Mouse (Mus musculus): ENCODE data around the gene Men1.
"Not testable (repeated sequence)": the region's sequence is repeated elsewhere in the genome, so short reads cannot be mapped to it uniquely, and the experiment has no call there.

Men1 gene

DNA sequence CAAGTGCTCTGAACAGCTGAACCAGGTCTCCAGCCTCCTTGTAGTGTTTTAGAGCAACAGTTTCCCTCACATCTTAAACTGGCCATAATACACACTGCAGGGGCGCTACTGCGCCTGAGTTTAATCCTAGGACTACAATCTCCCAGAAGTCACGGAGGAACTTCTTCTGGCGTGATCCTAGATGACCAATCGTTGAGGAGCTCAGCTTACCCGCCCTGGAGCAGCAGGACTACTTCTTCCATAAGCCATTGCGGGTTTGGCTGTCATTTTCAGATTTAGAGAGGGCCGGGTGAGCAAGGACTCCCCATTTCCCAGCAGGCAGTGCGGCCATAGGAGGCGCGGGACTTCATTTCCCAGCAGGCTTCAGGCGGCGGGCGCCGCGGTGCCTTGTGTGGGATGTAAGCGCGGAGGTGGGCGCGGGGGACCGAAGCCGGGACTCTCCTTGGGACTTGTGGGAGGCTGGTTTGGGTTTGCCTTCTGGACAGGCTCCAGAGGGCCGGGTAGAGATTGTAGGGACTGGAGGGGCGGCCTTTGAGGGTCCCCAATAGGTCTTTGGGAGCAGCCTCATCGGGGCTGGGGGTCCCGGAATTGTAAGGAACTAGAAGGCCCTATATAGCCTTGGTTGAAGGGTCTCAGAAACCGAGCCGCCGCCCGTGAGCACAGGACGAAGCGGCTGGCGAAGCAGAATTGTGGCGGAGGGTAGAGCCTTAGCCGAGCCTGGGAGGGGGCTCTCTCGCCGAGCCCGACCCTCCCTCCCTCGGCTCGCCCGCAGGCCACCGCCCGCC, at the start of gene Men1:
Gene Men1 (plus strand): TSS at position 307 of the 785 bp plus-strand sequence.
- peak; percentile 91 for DNase-seq

- no peak for DNase-seq
These were observed 49.6 kb upstream of the Men1 start for GRCm38 (mm10) chr19:6285226-6285625.

- no peak for DNase-seq
These were observed 48.9 kb upstream of the Men1 start for GRCm38 (mm10) chr19:6285632-6286433.

- no peak for DNase-seq
These were observed 48.1 kb upstream of the Men1 start for GRCm38 (mm10) chr19:6286434-6287401.

- no peak for DNase-seq
These were observed 46.4 kb upstream of the Men1 start for GRCm38 (mm10) chr19:6288236-6288894.

DNA sequence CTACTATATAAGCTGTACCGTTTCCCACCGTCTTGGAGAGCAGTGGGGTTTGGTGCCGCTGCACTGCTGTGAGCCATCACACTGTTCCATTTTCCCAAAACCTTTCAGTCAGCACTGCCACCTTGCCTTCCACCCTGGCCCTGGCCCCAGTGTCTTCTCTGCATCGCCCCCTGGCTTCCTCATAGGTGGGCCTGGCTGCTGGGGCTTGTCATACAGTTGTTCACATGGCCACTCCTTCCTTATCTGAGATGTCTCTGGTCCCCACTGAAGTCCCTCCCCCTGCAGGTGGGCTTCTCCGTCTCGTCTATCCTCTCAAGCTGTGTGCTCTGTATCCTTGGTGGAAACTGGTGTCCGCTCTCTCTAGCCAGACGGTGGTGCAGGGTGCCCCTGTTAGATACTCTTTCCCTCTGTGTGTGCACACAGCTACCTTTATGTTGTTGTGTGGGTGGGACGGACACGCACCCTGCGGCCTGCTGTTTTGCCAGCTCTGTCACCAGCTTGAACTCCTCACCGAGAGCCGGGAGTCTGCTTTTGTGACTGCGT, 45.0 kb upstream of the Men1 start:
- DNase-seq, result no peak

DNA sequence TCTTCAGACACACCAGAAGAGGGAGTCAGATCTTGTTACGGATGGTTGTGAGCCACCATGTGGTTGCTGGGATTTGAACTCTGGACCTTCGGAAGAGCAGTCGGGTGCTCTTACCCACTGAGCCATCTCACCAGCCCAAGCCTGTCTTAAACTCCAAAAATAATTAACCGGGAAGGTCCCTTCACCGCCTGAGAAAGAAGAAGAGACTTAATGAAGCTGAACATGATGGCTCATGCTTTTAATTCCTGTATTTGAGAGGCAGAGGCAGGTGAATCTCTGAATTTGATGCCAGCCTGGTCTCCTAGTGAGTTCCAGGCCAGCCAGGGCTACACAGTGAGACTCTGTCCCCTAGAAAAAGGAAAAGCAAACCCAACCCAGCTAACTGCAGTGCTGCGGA, 44.1 kb upstream of the Men1 start:
- not testable (repeated sequence) for DNase-seq

DNA sequence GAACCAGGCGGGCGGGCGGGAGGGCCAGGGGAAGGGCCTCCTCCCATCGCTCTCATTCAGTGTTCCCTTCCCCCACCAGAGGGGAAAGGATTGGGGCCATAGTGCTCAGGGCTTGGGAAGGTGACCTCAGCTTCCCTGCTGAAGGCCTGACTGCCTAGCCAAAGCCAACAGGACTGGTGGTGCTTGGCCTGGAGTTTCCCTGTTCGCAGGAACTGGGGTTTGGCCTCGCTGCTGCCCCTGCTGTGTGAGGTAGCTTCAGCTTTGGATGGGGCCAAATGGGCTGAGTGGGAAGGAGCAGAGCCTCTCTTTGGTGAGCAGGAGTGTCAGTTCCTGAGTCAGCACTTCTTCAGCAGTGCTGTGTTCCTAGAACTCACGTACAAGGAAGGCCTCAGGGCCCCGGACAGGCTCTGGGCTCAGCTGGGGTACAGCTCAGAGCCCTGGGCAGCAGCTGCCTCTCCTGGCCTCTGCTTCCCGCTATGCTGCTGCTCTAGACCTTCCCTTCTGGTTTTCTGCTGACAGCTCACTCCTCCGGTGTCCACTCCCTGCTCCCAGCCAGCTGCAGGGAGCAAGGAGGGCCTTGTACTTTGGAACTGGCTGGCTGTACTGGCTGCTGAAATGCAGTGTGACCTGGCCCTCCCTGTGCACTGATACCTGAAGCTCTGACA, 43.5 kb upstream of the Men1 start:
- no peak for DNase-seq

DNA sequence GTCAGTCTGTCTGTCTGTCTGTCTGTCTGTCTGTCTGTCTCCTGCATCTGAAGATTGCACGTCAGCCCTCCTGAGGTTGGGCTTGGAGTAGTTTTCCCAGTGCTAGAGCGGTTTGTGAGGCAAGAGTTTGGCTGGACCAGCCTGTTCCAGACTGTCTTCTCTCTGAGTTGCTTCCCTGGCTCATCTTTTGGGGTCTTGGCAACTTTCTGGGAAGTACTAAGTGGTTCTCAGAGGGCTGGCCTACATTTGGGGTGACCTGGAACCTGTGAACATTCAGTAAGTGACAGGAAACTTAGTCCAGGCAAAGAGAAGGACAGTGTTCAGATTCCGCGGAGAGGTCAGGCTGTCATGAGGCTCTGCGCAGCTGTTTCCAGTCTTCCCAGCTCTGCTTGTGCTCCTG, 42.5 kb upstream of the Men1 start:
- no peak for DNase-seq

GRCm38 (mm10) chr19:6294301-6294700, 40.5 kb upstream of the Men1 start:
- DNase-seq, result no peak

- no peak for DNase-seq
These were observed 38.1 kb upstream of the Men1 start for GRCm38 (mm10) chr19:6296551-6297210.

DNA sequence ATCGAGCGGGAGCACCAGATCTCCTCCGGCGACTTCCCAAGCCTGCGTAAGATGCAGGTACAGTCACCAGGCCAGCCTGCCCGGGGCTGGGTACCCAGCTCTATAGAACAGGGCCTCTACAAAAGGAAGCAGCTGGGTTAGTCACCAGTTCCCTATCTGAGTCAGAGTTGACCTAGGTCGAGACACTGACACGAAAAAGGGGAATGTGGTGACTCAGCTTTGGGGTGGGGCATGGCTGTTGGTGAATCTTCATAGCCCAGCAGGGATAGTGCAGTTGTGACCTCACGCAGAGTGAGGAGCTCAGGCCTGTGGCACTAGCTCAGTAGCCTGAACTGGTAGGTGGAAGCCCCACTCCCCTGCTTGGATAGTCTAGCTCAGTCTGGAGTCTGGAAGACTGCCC, 37.1 kb upstream of the Men1 start:
- DNase-seq, result no peak

GRCm38 (mm10) chr19:6299003-6299402, 35.8 kb upstream of the Men1 start:
- no peak for DNase-seq

DNA sequence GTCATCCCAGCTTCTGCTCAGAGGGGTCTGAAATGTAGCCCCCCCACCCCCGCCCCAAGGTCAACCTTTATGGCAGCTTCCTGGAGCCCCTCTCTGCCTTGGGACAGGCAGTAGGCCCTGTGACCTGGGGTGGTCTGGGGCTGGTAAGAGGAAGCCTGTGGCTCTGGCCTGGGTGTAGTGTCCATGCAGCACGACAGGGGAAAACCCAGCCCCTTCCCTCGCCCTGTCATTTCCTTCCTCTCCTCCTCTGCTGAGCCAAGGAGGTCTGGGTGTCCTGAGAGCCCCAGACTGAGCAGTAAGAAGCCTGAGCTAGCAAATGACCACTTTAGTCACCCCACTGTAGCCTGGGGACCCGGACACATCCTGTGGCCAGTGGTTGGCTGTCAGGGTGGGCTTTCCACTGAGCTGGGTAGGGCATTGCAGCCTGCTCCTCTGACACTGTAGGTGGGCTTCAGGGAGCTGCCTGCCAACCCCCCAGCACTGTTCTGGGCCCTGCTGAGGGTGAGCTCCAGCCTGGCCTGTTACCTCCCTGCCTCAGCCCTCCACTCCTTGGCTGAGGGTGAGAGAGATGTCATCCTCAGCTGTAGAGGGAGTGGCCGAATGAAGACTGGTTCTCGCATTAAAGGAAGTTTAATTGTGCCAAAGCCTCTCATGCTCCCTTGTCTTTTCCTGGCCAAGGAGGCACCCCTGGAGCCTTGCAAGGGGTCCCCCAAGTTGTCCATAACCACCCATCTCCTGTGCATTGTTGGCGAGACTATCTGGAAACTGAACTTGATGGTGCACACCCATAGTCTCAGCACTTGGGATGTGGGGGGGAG, 35.1 kb upstream of the Men1 start:
- DNase-seq, result no peak

DNA sequence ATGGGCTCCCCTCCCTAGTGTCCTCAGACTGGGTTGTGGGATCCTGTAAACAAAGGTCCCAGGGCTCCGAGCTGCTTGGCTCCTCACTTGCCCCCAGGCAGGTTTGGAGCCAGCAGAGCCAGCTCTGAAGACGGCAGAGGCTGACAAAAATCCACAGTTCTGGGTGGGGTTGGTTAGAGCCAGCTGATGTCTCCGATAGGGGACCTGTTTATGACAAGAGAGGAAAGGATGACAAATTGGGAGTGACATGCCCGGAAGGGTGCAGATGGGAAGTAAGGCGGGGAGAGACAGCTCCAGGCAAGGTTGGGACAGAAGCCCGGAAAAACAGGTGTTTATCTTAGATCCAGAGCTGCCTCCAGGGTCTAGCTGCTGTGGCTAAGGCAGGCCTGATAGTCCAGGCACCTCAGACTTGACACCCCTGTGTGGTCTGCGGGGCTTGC, 34.4 kb upstream of the Men1 start:
- DNase-seq, result no peak

GRCm38 (mm10) chr19:6302114-6302513, 32.7 kb upstream of the Men1 start:
- DNase-seq, result no peak

DNA sequence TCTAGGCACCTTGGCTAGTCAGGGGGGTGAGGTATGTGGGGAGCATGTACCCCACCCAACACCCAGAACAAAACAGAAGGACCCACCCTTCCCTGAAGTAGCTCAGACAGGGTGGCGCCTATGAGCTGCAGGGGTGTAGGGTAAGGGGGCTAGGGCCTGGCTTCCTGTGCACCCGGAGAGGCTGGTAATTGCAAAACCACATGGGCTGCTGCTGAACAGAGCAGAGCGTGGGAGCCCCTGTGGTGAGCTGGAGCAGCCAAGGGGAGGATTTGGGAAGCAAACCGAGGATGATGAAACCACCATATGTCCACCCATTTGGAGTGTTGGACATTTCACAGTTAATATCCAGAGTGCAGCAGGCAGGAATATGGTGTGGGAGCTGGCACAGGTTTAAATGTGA, 32.3 kb upstream of the Men1 start:
- peak; percentile 44 for DNase-seq

DNA sequence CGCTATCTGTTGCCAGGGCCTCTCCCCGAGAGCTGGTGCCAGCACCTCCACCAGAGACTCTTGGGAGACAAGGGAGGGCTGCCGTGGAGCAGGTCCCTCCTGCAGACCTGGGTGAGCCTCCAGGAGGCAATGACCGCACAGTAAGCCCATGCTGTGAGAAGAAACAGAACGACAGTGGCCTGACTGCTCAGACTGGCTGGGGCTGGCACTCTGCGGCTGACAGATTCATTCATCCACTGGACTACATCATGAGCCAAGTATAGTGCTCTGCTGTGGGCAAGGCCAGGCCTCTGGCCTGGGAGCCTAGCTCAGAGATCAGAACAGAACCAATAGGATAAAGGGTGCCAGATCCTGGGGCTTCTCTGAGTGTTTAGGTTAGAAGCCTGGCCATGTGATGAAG, 30.9 kb upstream of the Men1 start:
- no peak for DNase-seq

GRCm38 (mm10) chr19:6304787-6305516, 29.8 kb upstream of the Men1 start:
- peak; percentile 82 for DNase-seq

Data from right cerebral cortex, postnatal 14 days (tissue).